Mouse (Mus musculus): ENCODE measurements around the gene Rbfox1. TPM values are rescaled to one million over a fixed set of nuclear protein-coding genes. Genes with fewer than 3 reads are reported as not detected.

The Rbfox1 gene
- total RNA-seq, 2 experiments from 2014 or later, result not detected

GRCm38 (mm10) chr16:6961931-6962379 is 1076.8 kb downstream of the Rbfox1 start:
- ATAC-seq (replicated peaks; ENCODE audit: low FRiP score, poor library complexity, severe bottlenecking), result no peak

GRCm38 (mm10) chr16:6962508-6962907 is 1077.4 kb downstream of the Rbfox1 start:
- no peak for ATAC-seq (replicated peaks; ENCODE audit: low FRiP score, poor library complexity, severe bottlenecking)

- ATAC-seq (replicated peaks; ENCODE audit: low FRiP score, poor library complexity, severe bottlenecking), result no peak
Measured at GRCm38 (mm10) chr16:6963533-6963932, 1078.4 kb downstream of the Rbfox1 start.

GRCm38 (mm10) chr16:6964720-6965583 is 1079.8 kb downstream of the Rbfox1 start:
- no peak for ATAC-seq (replicated peaks; ENCODE audit: low FRiP score, poor library complexity, severe bottlenecking)

- no peak for ATAC-seq (replicated peaks; ENCODE audit: low FRiP score, poor library complexity, severe bottlenecking)
Measured at GRCm38 (mm10) chr16:6969986-6970385, 1084.8 kb downstream of the Rbfox1 start.

- no peak for ATAC-seq (replicated peaks; ENCODE audit: low FRiP score, poor library complexity, severe bottlenecking)
Measured at GRCm38 (mm10) chr16:6976341-6976740, 1091.2 kb downstream of the Rbfox1 start.

GRCm38 (mm10) chr16:6983947-6984346 is 1098.8 kb downstream of the Rbfox1 start:
- ATAC-seq (replicated peaks; ENCODE audit: low FRiP score, poor library complexity, severe bottlenecking), result no peak

GRCm38 (mm10) chr16:6986031-6986430 is 1100.9 kb downstream of the Rbfox1 start:
- no peak for ATAC-seq (replicated peaks; ENCODE audit: low FRiP score, poor library complexity, severe bottlenecking)

- ATAC-seq (replicated peaks; ENCODE audit: low FRiP score, poor library complexity, severe bottlenecking), result no peak
Measured at GRCm38 (mm10) chr16:6986494-6986893, 1101.3 kb downstream of the Rbfox1 start.

- ATAC-seq (replicated peaks; ENCODE audit: low FRiP score, poor library complexity, severe bottlenecking), result no peak
Measured at GRCm38 (mm10) chr16:6992251-6992650, 1107.1 kb downstream of the Rbfox1 start.

- no peak for ATAC-seq (replicated peaks; ENCODE audit: low FRiP score, poor library complexity, severe bottlenecking)
Measured at GRCm38 (mm10) chr16:6993180-6993579, 1108.0 kb downstream of the Rbfox1 start.

GRCm38 (mm10) chr16:6997109-6997508 is 1112.0 kb downstream of the Rbfox1 start:
- no peak for ATAC-seq (replicated peaks; ENCODE audit: low FRiP score, poor library complexity, severe bottlenecking)

GRCm38 (mm10) chr16:6997834-6998233 is 1112.7 kb downstream of the Rbfox1 start:
- ATAC-seq (replicated peaks; ENCODE audit: low FRiP score, poor library complexity, severe bottlenecking), result no peak

- ATAC-seq (replicated peaks; ENCODE audit: low FRiP score, poor library complexity, severe bottlenecking), result no peak
Measured at GRCm38 (mm10) chr16:7004565-7004964, 1119.4 kb downstream of the Rbfox1 start.

- ATAC-seq (replicated peaks; ENCODE audit: low FRiP score, poor library complexity, severe bottlenecking), result no peak
Measured at GRCm38 (mm10) chr16:7005478-7005877, 1120.3 kb downstream of the Rbfox1 start.

- ATAC-seq (replicated peaks; ENCODE audit: low FRiP score, poor library complexity, severe bottlenecking), result no peak
Measured at GRCm38 (mm10) chr16:7017310-7017709, 1132.2 kb downstream of the Rbfox1 start.

- no peak for ATAC-seq (replicated peaks; ENCODE audit: low FRiP score, poor library complexity, severe bottlenecking)
Measured at GRCm38 (mm10) chr16:7034231-7034630, 1149.1 kb downstream of the Rbfox1 start.

GRCm38 (mm10) chr16:7036566-7036965 is 1151.4 kb downstream of the Rbfox1 start:
- no peak for ATAC-seq (replicated peaks; ENCODE audit: low FRiP score, poor library complexity, severe bottlenecking)

- no peak for ATAC-seq (replicated peaks; ENCODE audit: low FRiP score, poor library complexity, severe bottlenecking)
Measured at GRCm38 (mm10) chr16:7036988-7037387, 1151.8 kb downstream of the Rbfox1 start.

GRCm38 (mm10) chr16:7038639-7039260 is 1153.6 kb downstream of the Rbfox1 start:
- no peak for ATAC-seq (replicated peaks; ENCODE audit: low FRiP score, poor library complexity, severe bottlenecking)
